Mouse (Mus musculus) layer of hippocampus, postnatal 25 days (tissue): ENCODE measurements at regions not wholly inside any gene's neighbourhood (a gene's known extent, or its start where the extent isn't known, plus 50 kb on each side); places are given as distances from the start of the nearest gene placed in this dataset.

Experiments
- DNase-seq, 2 experiments: peaks; one replicate each; pipeline ENCODE4 v3.0.0; 2022; ENCODE audit warnings: mixed read lengths in 2 of 2, low spot score in 1 of 2; ENCODE audit errors: extremely low spot score in 1 of 2

GRCm38 (mm10) chr2:106318695-106319266, 315.4 kb upstream of the Dnajc24 start:
- no peak for DNase-seq

GRCm38 (mm10) chr2:106346781-106347180, 343.4 kb upstream of the Dnajc24 start:
- DNase-seq = no peak

DNA sequence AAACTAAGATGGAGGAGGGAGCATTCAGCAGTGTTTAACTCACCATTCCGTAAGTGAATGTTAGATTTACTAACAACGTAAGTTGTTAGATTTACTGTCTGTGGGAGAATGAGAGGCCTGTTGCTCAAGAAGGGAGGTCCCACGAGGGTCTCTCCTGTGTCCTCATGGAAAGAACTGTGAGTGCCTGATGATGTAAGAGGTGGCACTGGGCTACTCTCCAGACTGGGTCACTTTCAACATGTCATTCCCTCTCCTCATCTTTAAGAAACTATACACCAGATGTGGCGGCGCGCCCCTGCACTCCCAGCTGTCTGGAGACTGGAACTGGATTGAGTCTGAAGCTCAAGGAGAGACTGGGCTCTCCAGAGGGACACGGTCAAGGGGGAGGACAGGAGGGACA, 343.9 kb upstream of the Dnajc24 start:
- no peak for DNase-seq

- no peak for DNase-seq
Observed at GRCm38 (mm10) chr2:106355565-106355964, 337.5 kb upstream of the Mpped2 start.

DNA sequence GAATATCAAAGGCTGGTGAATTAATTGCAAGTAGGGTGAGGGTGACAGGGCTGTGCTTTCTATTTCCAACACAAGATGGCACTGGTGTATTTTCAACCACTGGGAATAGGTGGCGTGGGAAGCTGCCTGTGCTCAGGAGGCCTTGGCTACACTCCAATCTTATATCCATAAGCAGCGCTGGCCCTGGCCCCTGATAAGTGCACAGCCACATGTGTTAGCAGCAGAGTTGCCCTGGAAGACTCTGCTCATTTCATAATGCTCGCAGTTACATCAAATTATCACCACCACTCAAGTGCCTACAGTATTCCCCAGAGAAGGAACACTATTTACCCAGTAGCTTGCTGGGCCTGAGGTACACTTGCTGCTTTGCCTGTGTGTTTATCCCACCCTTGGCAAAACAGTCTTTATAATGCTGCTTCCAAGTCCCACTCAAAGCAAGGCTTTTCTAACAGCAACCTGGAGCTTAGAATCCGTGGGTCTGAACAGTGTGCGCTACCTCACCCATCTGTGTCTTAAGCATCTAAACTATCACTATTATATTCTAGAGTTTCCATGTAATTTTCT, 337.0 kb upstream of the Mpped2 start:
- DNase-seq = peak; percentile 28 to 66

GRCm38 (mm10) chr2:106368641-106369040, 324.4 kb upstream of the Mpped2 start:
- DNase-seq = no peak

- DNase-seq = no peak
Observed at GRCm38 (mm10) chr2:106383415-106384285, 309.4 kb upstream of the Mpped2 start.

GRCm38 (mm10) chr2:106384286-106384595, 308.8 kb upstream of the Mpped2 start:
- no peak for DNase-seq

GRCm38 (mm10) chr2:106384842-106385241, 308.2 kb upstream of the Mpped2 start:
- DNase-seq = no peak

- DNase-seq = no peak
Observed at GRCm38 (mm10) chr2:106412158-106412557, 280.9 kb upstream of the Mpped2 start.

- DNase-seq = no peak
Observed at GRCm38 (mm10) chr2:106415474-106416019, 277.5 kb upstream of the Mpped2 start.

DNA sequence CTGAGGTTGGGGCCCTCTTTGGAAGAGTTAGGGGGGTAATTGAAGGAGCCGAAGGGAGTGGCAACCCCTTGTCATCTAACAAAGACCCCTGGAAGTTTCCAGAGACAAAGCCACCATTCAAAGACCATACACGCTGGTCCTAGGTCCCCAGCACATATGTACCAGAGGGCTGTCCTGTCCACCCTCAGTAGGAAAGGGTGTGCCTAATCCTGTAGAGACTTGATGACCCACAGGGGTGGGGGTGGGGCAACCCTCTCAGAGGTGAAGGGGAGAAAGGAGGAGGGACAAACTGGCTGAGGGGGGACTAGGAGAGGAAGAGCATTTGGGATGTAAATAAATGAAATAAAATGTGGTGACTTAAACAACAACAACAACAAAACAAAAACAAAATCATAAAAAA, 274.9 kb upstream of the Mpped2 start:
- DNase-seq = no peak

DNA sequence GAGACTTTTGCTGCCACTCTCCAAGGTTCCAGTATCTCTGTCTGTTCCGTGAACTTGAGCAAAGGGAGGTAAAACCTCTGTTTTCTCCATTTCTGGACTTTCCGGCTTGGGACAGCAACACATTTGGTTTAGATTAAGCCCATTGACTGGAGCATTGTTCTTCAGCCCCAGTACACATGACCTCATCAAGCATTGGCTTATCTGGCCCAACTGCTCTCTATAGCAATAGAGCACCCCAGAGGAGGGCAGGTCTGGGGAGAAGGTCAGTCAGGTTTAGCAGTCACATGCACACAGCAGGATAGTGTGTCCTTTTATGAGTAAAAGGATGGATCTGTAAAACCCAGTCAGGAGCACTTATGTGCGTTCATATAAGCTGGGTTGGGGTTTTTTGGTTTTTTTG, 268.1 kb upstream of the Mpped2 start:
- no peak for DNase-seq

DNA sequence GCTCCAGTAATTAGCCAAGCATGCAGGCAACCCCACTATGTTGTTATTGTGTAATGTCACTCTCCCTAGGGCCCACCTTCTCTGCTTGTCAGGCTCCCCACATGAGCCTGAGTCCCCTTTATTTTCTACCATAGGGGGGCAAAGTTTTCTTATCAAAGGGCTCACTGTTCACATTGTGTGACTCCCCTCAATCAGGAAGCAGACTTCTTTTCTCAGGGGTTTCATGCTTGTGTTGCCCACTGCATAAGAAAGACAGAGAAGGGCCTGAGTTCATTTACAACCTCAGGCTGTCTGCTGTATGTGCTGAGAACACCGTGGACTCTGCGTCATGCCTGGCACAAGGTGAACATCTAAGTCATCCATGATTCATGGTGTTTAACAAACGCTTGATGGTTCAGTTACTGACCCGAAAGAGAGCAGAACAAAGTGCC, 267.6 kb upstream of the Mpped2 start:
- DNase-seq = no peak

- no peak for DNase-seq
Observed at GRCm38 (mm10) chr2:106426010-106426409, 267.1 kb upstream of the Mpped2 start.

- no peak for DNase-seq
Observed at GRCm38 (mm10) chr2:106427237-106427636, 265.8 kb upstream of the Mpped2 start.

DNA sequence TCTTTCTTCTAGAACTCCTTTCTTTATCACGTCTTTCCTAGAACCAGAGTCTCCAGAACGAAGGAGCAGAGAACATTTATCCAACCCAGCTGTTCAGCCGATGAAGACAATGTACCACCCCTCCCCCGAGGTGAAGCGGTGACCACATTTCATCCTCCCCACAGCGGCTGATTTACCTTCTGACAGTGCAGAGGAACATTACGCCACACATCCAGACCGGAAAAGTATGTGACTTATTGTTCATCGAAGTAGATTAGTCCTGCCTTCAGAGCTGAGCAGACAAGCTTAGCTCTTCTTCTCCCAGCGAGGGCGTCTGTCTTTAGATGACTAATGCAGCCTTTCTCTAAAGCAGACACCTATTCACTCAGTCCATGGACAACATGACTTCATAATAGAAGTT, 264.2 kb upstream of the Mpped2 start:
- DNase-seq = no peak

GRCm38 (mm10) chr2:106431141-106431540, 261.9 kb upstream of the Mpped2 start:
- peak; percentile 48 to 73 for DNase-seq

DNA sequence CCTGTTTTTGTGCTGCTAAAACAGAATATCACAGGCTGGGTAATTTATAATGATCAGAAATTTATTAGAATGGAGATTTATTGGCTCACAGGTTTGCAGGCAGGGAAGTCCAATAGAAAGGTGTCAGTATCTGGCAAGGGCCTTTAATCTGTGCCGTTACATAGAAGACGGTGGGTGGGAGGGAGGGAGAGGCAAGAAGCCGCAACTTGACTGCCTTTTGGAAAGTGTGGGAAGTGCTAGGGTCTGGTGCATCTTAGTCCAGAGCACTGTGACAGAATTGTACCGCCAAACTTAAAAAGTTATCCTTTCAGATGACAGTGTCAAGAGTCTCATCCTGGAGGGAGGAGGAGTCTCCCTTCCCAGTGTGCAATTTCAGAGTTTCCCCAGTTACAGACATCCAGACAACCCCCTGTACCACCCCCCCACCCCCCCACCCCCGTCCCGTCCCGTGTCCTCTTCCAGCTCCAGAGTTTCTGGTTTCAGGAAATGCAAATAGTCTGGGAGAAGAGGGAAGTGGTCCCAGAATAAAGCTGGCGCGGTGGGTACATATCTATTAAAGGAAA, 261.4 kb upstream of the Mpped2 start:
- DNase-seq = no peak

DNA sequence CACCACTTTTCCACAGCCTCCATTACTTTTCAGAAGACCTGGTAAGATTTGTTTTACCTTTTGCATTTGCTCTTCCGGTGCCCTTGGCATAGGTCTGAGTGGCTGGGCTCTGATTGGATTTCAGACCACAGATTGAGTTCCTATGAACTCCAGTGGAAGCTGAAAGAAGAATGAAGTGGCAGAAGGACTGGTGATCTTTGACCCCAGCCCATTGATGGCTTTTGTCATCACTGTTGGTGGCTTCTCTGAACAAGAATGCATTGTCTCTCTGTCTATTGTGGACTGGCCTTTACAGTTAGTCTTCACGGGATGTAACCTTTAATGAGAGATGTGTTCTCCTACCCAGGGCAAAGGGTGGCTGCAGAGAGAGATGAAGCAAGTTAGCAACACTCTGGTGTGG, 256.9 kb upstream of the Mpped2 start:
- DNase-seq = no peak

GRCm38 (mm10) chr2:106454310-106454974, 238.6 kb upstream of the Mpped2 start:
- peak in 1 of 2 experiments; percentile 16 for DNase-seq
